Mouse (Mus musculus) heart, postnatal 0 days (tissue): ENCODE results near the gene Ep400.

ENCODE experiments used
- CTCF ChIP-seq: IDR thresholded peaks from 2 replicates; pipeline ENCODE4 v1.5.1; 2016; ENCODE audit warnings: antibody characterized with exemption, control low read depth, low read depth
- EP300 ChIP-seq: IDR thresholded peaks from 2 replicates; pipeline ENCODE4 v1.6.1; 2016; ENCODE audit warnings: antibody characterized with exemption, low read depth

GRCm38 (mm10) chr5:110709256-110709655, 61.3 kb downstream of the Ep400 start:
- TF ChIP-seq EP300 (no peak), CTCF (no peak)
